Mouse (Mus musculus): Measurements from ENCODE around the gene Olfr498. TPM values are rescaled to one million over a fixed set of nuclear protein-coding genes. Genes with fewer than 3 reads are reported as not detected.

The Olfr498 gene
- total RNA-seq (2023) = not detected

DNA sequence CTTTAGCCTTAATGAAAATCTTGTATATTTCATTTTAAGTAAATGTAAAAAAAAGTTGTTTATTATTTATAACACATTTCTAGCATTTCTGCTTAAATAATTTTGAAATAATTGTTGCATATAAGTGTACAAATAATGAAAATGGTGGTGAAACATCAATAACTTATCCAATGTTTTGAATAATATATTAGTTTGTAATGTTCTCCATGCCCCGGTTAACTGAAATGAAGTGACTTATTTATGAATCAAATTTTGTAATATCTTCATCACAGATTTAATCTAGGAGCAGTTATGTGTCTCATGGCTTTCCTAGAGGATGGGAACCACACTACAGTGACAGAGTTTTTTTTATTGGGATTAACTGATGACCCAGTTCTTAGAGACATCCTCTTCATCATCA lies at the start of gene Olfr498:
Gene Olfr498, plus strand, starts transcription at position 301 of the 400 bp plus-strand sequence.

DNA sequence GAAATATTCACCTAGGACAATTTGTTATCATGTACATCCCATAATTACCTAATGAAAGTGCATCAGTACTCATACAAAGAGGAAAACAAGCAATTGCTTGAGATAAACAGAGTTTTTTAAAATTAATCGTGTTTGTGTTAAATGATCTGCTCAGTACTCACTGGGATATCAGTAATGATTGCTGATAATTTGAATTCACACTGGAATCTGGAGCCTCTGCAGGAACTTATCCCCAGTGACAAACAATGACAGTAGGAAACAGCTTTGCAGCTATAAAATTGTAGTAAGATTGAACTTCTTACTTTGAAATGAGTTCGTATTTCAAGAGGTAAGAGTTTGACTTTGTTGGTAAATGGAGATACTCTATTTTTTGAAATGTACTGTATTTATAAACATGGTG lies 45.0 kb upstream of the Olfr498 start, which contains the start of gene Olfr497:
Gene Olfr497, plus strand, starts transcription at position 301 of the 400 bp plus-strand sequence.

Other genes starting within 250 kb of the Olfr498 start
- not detected for gene Olfr488, start 207.0 kb upstream of the Olfr498 start, total RNA-seq (2023)
- not detected for gene Olfr490, start 176.4 kb upstream of the Olfr498 start, total RNA-seq (2023)
- gene Olfr491, start 151.9 kb upstream of the Olfr498 start, total RNA-seq (2023) = not detected
- not detected for gene Olfr492, start 141.7 kb upstream of the Olfr498 start, total RNA-seq (2023)
- not detected for gene Olfr493, start 118.3 kb upstream of the Olfr498 start, total RNA-seq (2023)
- not detected for gene Olfr494, start 100.0 kb upstream of the Olfr498 start, total RNA-seq (2023)
- gene Olfr495, start 72.2 kb upstream of the Olfr498 start, total RNA-seq (2023) = not detected
- not detected for gene Olfr497, start 44.9 kb upstream of the Olfr498 start, total RNA-seq (2023)
- gene Olfr502, start 59.7 kb downstream of the Olfr498 start, total RNA-seq (2023) = not detected
- not detected for gene Olfr503, start 79.2 kb downstream of the Olfr498 start, total RNA-seq (2023)
- not detected for gene Olfr504, start 100.5 kb downstream of the Olfr498 start, total RNA-seq (2023)
- gene Olfr506, start 145.5 kb downstream of the Olfr498 start, total RNA-seq (2023) = not detected
- not detected for gene Olfr507, start 156.5 kb downstream of the Olfr498 start, total RNA-seq (2023)
- not detected for gene Olfr508, start 164.7 kb downstream of the Olfr498 start, total RNA-seq (2023)
- gene Olfr509, start 186.6 kb downstream of the Olfr498 start, total RNA-seq (2023) = not detected
- gene Olfr510, start 201.1 kb downstream of the Olfr498 start, total RNA-seq (2023) = not detected
- not detected for gene Olfr512, start 248.0 kb downstream of the Olfr498 start, total RNA-seq (2023)